Mouse (Mus musculus): ENCODE data around the gene Hivep3. TPM values are rescaled to one million over a fixed set of nuclear protein-coding genes. Genes with fewer than 3 reads are reported as not detected.
A peak's percentile ranks its signal among the peaks of the same experiment; 100 is the strongest.

Gene Hivep3
- total and polyA plus RNA-seq, 3 experiments: 14.4 to 32.3 (median 21.2) TPM

DNA sequence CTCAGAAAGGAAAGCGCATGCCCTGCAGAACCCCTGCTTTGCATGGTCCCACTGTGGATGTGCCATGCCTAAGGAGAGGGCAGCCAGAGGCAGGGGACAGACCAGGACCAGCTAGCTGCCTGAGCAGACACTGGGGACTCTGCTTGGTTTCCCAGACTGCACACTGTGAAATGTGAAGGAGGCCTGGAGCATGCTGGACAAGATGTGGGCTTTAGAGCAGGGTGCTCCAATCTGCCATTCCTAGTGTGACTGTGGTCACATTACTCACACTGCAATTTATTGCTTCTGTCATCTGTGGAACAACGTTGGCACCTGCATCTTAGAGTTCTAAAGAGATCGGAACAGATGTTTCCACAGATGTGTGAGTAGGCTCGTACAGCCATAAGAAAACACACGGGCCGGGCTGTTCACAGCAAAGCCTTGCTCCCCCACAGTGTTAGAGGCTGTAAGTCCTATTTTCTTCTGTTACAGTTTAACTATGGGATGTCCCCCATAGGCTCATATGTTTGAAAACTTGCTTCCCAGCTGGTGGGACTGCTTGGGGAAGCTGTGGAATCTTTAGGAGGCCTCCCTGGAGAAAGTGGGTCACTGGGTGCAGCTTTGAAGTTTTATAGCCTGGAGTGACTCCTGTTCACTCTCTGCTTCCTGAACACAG lies 154.1 kb downstream of the Hivep3 start:
- no peak overlapping the region for H3K4me3 ChIP-seq (replicated peaks in 1 of 3; ENCODE audit: low read depth in 2 of 3, low read length in 2 of 3, poor library complexity in 1 of 3)
- no peak for DNase-seq (ENCODE audit: extremely low read depth)
- dilution Hi-C loops (cut with MboI; ENCODE audit: extremely low pct_ligation_motif_present, extremely low pct_unique_long_range_greater_than_20kb, low sequenced_read_pairs): no loop called here
- no peak overlapping the region for H3K4me2 ChIP-seq (ENCODE audit: insufficient read depth, low read depth, poor library complexity, severe bottlenecking)
- H3K9ac ChIP-seq (ENCODE audit: insufficient read depth, low read depth): no peak overlapping the region
- no peak for TF ChIP-seq RAD21 (IDR thresholded peaks at IDR 0.05; ENCODE audit: low read depth, low read length)
- TF ChIP-seq TCF12 (IDR thresholded peaks at IDR 0.05; ENCODE audit: low read depth, low read length): peak; percentile 25; the same call in 1 of the 2 replicates
- in situ Hi-C loops (cut with MboI; ENCODE audit: low pct_ligation_motif_present, low pct_unique_long_range_greater_than_20kb, low sequenced_read_pairs): no loop called here
- H3K9me3 ChIP-seq (replicated peaks; ENCODE audit: low read length): no peaks in the 10 kb centered on the region
- no peaks in the 10 kb centered on the region for H3K79me2 ChIP-seq (replicated peaks; ENCODE audit: control insufficient read depth, extremely low read depth, insufficient read depth, poor library complexity, severe bottlenecking)
- peaks cover 2 to 11% of the 10 kb centered on the region in 2 experiments; a peak in 2 of 4 replicates for H3K4me1 ChIP-seq (ENCODE audit: control insufficient read depth in 1 of 2, insufficient read depth in 2 of 2)
- no peaks in the 10 kb centered on the region for H3K36me3 ChIP-seq (replicated peaks in 1 of 2; ENCODE audit: control insufficient read depth in 1 of 2, insufficient read depth in 1 of 2, low read length in 1 of 2)
- no peaks in the 10 kb centered on the region for H3K27me3 ChIP-seq (replicated peaks)
- no peak overlapping the region for H3K27ac ChIP-seq (ENCODE audit: insufficient read depth, low read depth)

- Histone ChIP-seq H3K36me3 (replicated peaks in 1 of 2; ENCODE audit: control insufficient read depth in 1 of 2, insufficient read depth in 1 of 2, low read length in 1 of 2) (no peaks in the 10 kb centered on the region), H3K4me1 (ENCODE audit: control insufficient read depth in 1 of 2, insufficient read depth in 2 of 2) (peaks cover 2 to 17% of the 10 kb centered on the region in 2 experiments; a peak in 3 of 4 replicates), H3K4me2 (ENCODE audit: insufficient read depth, low read depth, poor library complexity, severe bottlenecking) (no peak overlapping the region), H3K79me2 (replicated peaks; ENCODE audit: control insufficient read depth, extremely low read depth, insufficient read depth, poor library complexity, severe bottlenecking) (no peaks in the 10 kb centered on the region), H3K9me3 (replicated peaks; ENCODE audit: low read length) (no peaks in the 10 kb centered on the region), H3K9ac (ENCODE audit: insufficient read depth, low read depth) (no peak overlapping the region), H3K27ac (ENCODE audit: insufficient read depth, low read depth) (no peak overlapping the region), H3K27me3 (replicated peaks) (no peaks in the 10 kb centered on the region), H3K4me3 (replicated peaks in 1 of 3; ENCODE audit: low read depth in 2 of 3, low read length in 2 of 3, poor library complexity in 1 of 3) (no peak overlapping the region)
- in situ Hi-C loops (cut with MboI; ENCODE audit: low pct_ligation_motif_present, low pct_unique_long_range_greater_than_20kb, low sequenced_read_pairs) (no loop called here), dilution Hi-C loops (cut with MboI; ENCODE audit: extremely low pct_ligation_motif_present, extremely low pct_unique_long_range_greater_than_20kb, low sequenced_read_pairs) (no loop called here)
- no peak for DNase-seq (ENCODE audit: extremely low read depth)
- TF ChIP-seq IRF4 (IDR thresholded peaks at IDR 0.05; ENCODE audit: low read depth, low read length) (no peak), RCOR1 (conservative IDR thresholded peaks at IDR 0.05; ENCODE audit: low read depth, low read length) (no peak), ELF1 (IDR thresholded peaks at IDR 0.05; ENCODE audit: low read depth, low read length) (no peak), CHD1 (IDR thresholded peaks at IDR 0.05; ENCODE audit: low read depth, low read length) (no peak), POLR2A (IDR thresholded peaks at IDR 0.05; ENCODE audit: low read depth, low read length) (no peak)
Observed at GRCm38 (mm10) chr4:119889760-119890159, 156.2 kb downstream of the Hivep3 start.

GRCm38 (mm10) chr4:119893255-119893779 lies 159.7 kb downstream of the Hivep3 start:
- Histone ChIP-seq H3K4me2 (ENCODE audit: insufficient read depth, low read depth, poor library complexity, severe bottlenecking) (no peak overlapping the region), H3K27me3 (replicated peaks) (no peaks in the 10 kb centered on the region), H3K9ac (ENCODE audit: insufficient read depth, low read depth) (no peak overlapping the region), H3K27ac (ENCODE audit: insufficient read depth, low read depth) (no peak overlapping the region), H3K79me2 (replicated peaks; ENCODE audit: control insufficient read depth, extremely low read depth, insufficient read depth, poor library complexity, severe bottlenecking) (no peaks in the 10 kb centered on the region), H3K36me3 (replicated peaks in 1 of 2; ENCODE audit: control insufficient read depth in 1 of 2, insufficient read depth in 1 of 2, low read length in 1 of 2) (no peaks in the 10 kb centered on the region), H3K4me3 (replicated peaks in 1 of 3; ENCODE audit: low read depth in 2 of 3, low read length in 2 of 3, poor library complexity in 1 of 3) (no peak overlapping the region), H3K9me3 (replicated peaks; ENCODE audit: low read length) (no peaks in the 10 kb centered on the region), H3K4me1 (ENCODE audit: control insufficient read depth in 1 of 2, insufficient read depth in 2 of 2) (peaks cover 22 to 48% of the 10 kb centered on the region in 2 experiments)
- in situ Hi-C loops (cut with MboI; ENCODE audit: low pct_ligation_motif_present, low pct_unique_long_range_greater_than_20kb, low sequenced_read_pairs) (no loop called here), dilution Hi-C loops (cut with MboI; ENCODE audit: extremely low pct_ligation_motif_present, extremely low pct_unique_long_range_greater_than_20kb, low sequenced_read_pairs) (no loop called here)
- TF ChIP-seq RAD21 (IDR thresholded peaks at IDR 0.05; ENCODE audit: low read depth, low read length) (no peak), E2F4 (IDR thresholded peaks at IDR 0.05; ENCODE audit: insufficient replicate concordance, low read depth, low read length) (no peak), ZNF384 (IDR thresholded peaks at IDR 0.05; ENCODE audit: low read depth, low read length) (no peak), PAX5 (IDR thresholded peaks at IDR 0.05; ENCODE audit: low read length) (no peak), CTCF (conservative IDR thresholded peaks at IDR 0.05 in 1 of 2, IDR thresholded peaks at IDR 0.05 in 1 of 2; ENCODE audit: low read depth in 2 of 2, low read length in 2 of 2) (no peak), POLR2A (IDR thresholded peaks at IDR 0.05; ENCODE audit: low read depth, low read length) (no peak), EP300 (IDR thresholded peaks at IDR 0.05; ENCODE audit: low read length) (no peak), ZKSCAN1 (IDR thresholded peaks at IDR 0.05; ENCODE audit: borderline replicate concordance, low read depth, low read length) (no peak), NELFE (IDR thresholded peaks at IDR 0.05; ENCODE audit: low read depth, low read length) (no peak), ELF1 (IDR thresholded peaks at IDR 0.05; ENCODE audit: low read depth, low read length) (no peak), TBP (conservative IDR thresholded peaks at IDR 0.05; ENCODE audit: low read depth, low read length) (no peak), MAFK (IDR thresholded peaks at IDR 0.05; ENCODE audit: insufficient replicate concordance, low read length) (no peak), IRF4 (IDR thresholded peaks at IDR 0.05; ENCODE audit: low read depth, low read length) (no peak), ZMIZ1 (IDR thresholded peaks at IDR 0.05; ENCODE audit: low read depth, low read length) (no peak), JUND (conservative IDR thresholded peaks at IDR 0.05; ENCODE audit: low read depth, low read length) (no peak), USF1 (IDR thresholded peaks at IDR 0.05; ENCODE audit: low read depth, low read length) (no peak), GABPA (IDR thresholded peaks at IDR 0.05; ENCODE audit: insufficient replicate concordance, low read depth, low read length) (no peak)
- DNase-seq (ENCODE audit: extremely low read depth): no peak
